Mouse (Mus musculus) embryonic facial prominence, embryonic 14.5 days (tissue): ENCODE results near the gene Fam171a2. TPM values are rescaled to one million over a fixed set of nuclear protein-coding genes. Genes with fewer than 3 reads are reported as not detected.

Source experiments
- ATAC-seq: fragments of 200-750 bp; cut with Nextera tagmentation; 2 replicates; pipeline ENCODE4 v1.8.0; 2017; ENCODE audit warnings: low read depth, moderate number of reproducible peaks, moderate TSS enrichment
- DNase-seq: peaks from one replicate; pipeline ENCODE4 v3.0.0-alpha.2; 2015; ENCODE audit warnings: low spot score
- H3K27ac ChIP-seq: fragments of 300-500 bp; sonication (generic); replicated peaks from 2 replicates; pipeline ENCODE4 v1.5.1; 2014; ENCODE audit warnings: low read depth, mild to moderate bottlenecking, low read length, moderate library complexity
- H3K27me3 ChIP-seq: fragments of 300-500 bp; sonication (generic); replicated peaks from 2 replicates; pipeline ENCODE4 v1.6.1; 2014; ENCODE audit warnings: low read length; ENCODE audit not compliant: control insufficient read depth, insufficient read depth
- H3K36me3 ChIP-seq: fragments of 300-500 bp; sonication (generic); 2 replicates; pipeline ENCODE4 v1.6.1; 2014; ENCODE audit warnings: low read length, mixed read lengths; ENCODE audit not compliant: control insufficient read depth, insufficient read depth
- H3K4me1 ChIP-seq: fragments of 300-500 bp; sonication (generic); 2 replicates; pipeline ENCODE4 v1.6.1; 2014; ENCODE audit warnings: antibody characterized with exemption, low read length; ENCODE audit not compliant: control insufficient read depth, insufficient read depth
- H3K4me2 ChIP-seq: fragments of 300-500 bp; sonication (generic); 2 replicates; pipeline ENCODE4 v1.6.1; 2014; ENCODE audit warnings: low read depth, mild to moderate bottlenecking, low read length, moderate library complexity, mixed read lengths
- H3K4me3 ChIP-seq: fragments of 300-500 bp; sonication (generic); 2 replicates; pipeline ENCODE4 v1.5.1; 2014; ENCODE audit warnings: low read depth, mild to moderate bottlenecking, low read length
- H3K9ac ChIP-seq: fragments of 300-500 bp; sonication (generic); 2 replicates; pipeline ENCODE4 v1.6.1; 2014; ENCODE audit warnings: low read depth, mild to moderate bottlenecking, low read length, moderate library complexity, mixed read lengths
- H3K9me3 ChIP-seq: fragments of 300-500 bp; sonication (generic); 2 replicates; pipeline ENCODE4 v1.6.1; 2016; ENCODE audit warnings: low read length; ENCODE audit not compliant: control insufficient read depth
- WGBS: fragments of 180-500 bp; shearing (Covaris S2); extraction: QIAGEN DNeasy Blood & Tissue Kit; methylation state at CpG from one replicate; pipeline ENCODE4 v1.1.7; 2014; 5-methylcytosine and 5-hydroxymethylcytosine counted together
- polyA plus RNA-seq: library from polyadenylated mRNA; unstranded; fragments of >200 nt; fragmentation: Nextera tagmentation; extraction: Ambion mirVana; gene quantifications from 2 replicates; pipeline ENCODE4 v1.2.1, GENCODE M21; 2014

Gene Fam171a2
- polyA plus RNA-seq, 1 experiment from 2014 or later: 10.7 TPM

- ATAC-seq (0 out of 2 replicates have a peak, but pooled peaks have one; percentile 23), DNase-seq (peak; percentile 84)
- H3K9ac ChIP-seq: no peak overlapping the region
- peak overlapping the region; percentile 53; the same call in 1 of the 2 replicates for H3K27ac ChIP-seq
- no peaks in the 10 kb centered on the region for H3K36me3 ChIP-seq
- peak overlapping the region; percentile 92 for H3K4me2 ChIP-seq
- H3K27me3 ChIP-seq: 0 out of 2 replicates have a peak, but pooled peaks cover 8% of the 10 kb centered on the region
- 11% methylated on average over 26 of the region's 26 CpGs for WGBS
- H3K4me3 ChIP-seq: no peak overlapping the region
- H3K9me3 ChIP-seq: no peaks in the 10 kb centered on the region
- H3K4me1 ChIP-seq: peaks cover 20% of the 10 kb centered on the region
Measured at GRCm38 (mm10) chr11:102465713-102466436, 18.4 kb upstream of the Fam171a2 start.

- 94% methylated on average over 6 of the region's 6 CpGs for WGBS
- Histone ChIP-seq H3K4me1 (peaks cover 20% of the 10 kb centered on the region), H3K9me3 (no peaks in the 10 kb centered on the region), H3K9ac (no peak overlapping the region), H3K4me3 (no peak overlapping the region), H3K36me3 (no peaks in the 10 kb centered on the region), H3K27ac (no peak overlapping the region), H3K27me3 (0 out of 2 replicates have a peak, but pooled peaks cover 8% of the 10 kb centered on the region), H3K4me2 (no peak overlapping the region)
- no peak for ATAC-seq
- DNase-seq: no peak
Measured at GRCm38 (mm10) chr11:102464901-102465300, 17.4 kb upstream of the Fam171a2 start.

- ATAC-seq: no peak
- DNase-seq: no peak
- Histone ChIP-seq H3K27me3 (0 out of 2 replicates have a peak, but pooled peaks cover 8% of the 10 kb centered on the region), H3K4me2 (no peak overlapping the region), H3K4me1 (peaks cover 11% of the 10 kb centered on the region), H3K27ac (no peak overlapping the region), H3K36me3 (no peaks in the 10 kb centered on the region), H3K4me3 (no peak overlapping the region), H3K9ac (no peak overlapping the region), H3K9me3 (no peaks in the 10 kb centered on the region)
- WGBS: 72% methylated on average over 3 of the region's 3 CpGs
Measured at GRCm38 (mm10) chr11:102461764-102462163, 14.3 kb upstream of the Fam171a2 start.

DNA sequence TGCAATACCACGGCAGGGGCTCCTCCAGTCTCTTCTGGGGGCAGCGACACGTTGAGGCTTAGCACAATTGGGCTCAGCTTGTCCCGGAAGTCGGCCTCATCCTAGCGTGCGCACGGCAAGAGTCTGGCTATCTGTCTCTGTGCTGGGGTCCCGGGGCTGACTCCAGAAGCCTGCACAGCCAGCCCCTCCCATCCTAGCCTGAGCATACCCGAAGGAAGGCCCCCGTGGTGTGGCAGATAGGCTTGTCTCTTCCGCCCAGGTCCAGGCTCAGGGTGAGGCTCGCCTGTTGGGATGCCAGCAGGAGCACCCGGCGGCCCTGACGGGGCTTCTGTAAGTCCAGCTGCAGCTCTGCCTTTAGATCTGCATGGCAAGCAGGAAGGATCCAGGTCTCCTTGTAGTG, 13.1 kb upstream of the Fam171a2 start:
- no peak overlapping the region for H3K4me3 ChIP-seq
- H3K27me3 ChIP-seq: 0 out of 2 replicates have a peak, but pooled peaks cover 7% of the 10 kb centered on the region
- WGBS: 48% methylated on average over 16 of the region's 16 CpGs
- no peak overlapping the region for H3K27ac ChIP-seq
- DNase-seq (no peak), ATAC-seq (no peak)
- H3K9ac ChIP-seq: no peak overlapping the region
- H3K4me1 ChIP-seq: peaks cover under 1% of the 10 kb centered on the region
- no peak overlapping the region for H3K4me2 ChIP-seq
- H3K9me3 ChIP-seq: no peaks in the 10 kb centered on the region
- H3K36me3 ChIP-seq: no peaks in the 10 kb centered on the region

DNA sequence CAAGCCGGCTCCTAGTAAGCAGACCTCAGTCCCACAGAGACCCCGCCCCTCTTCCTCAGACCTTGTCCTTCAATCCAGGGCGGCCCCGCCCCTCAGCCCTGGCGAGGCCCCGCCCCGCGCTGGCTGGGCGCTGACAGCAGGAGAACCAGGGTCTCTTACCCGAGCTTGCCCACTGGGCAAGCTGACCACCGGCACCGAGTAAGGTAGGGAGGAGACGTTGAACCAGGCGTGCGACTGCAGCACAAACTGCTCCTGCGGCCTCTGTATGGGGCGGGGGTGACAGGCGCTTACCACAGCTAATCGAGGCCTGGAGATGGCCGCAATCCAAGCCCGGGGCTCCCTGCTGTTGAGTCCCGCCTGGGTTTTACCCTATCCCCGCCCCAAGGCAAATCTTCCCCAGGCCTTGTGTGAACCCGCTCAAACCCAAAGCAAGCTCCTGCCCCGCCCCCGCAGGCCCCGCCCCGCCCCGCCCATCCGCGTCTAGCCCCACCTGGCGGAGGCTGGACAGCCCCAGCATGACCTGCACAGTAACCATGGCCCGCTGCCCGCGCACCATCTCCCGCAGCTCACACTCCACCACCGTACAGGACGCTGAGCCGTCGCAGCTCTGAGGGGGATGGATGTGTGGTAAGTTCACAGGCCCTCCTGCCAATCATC, 8.4 kb upstream of the Fam171a2 start:
- DNase-seq (peak; percentile 93), ATAC-seq (peak; percentile 90)
- H3K36me3 ChIP-seq: no peaks in the 10 kb centered on the region
- 1% methylated on average over 17 of the region's 40 CpGs for WGBS
- peak overlapping the region; percentile 62 for H3K9ac ChIP-seq
- H3K4me1 ChIP-seq: no peaks in the 10 kb centered on the region; the same call in 1 of the 2 replicates
- no peaks in the 10 kb centered on the region for H3K27me3 ChIP-seq
- 0 out of 2 replicates have a peak overlapping the region, but pooled peaks have one; percentile 8 for H3K27ac ChIP-seq
- no peaks in the 10 kb centered on the region for H3K9me3 ChIP-seq
- peak overlapping the region; percentile 93 for H3K4me2 ChIP-seq
- H3K4me3 ChIP-seq: peak overlapping the region; percentile 53

DNA sequence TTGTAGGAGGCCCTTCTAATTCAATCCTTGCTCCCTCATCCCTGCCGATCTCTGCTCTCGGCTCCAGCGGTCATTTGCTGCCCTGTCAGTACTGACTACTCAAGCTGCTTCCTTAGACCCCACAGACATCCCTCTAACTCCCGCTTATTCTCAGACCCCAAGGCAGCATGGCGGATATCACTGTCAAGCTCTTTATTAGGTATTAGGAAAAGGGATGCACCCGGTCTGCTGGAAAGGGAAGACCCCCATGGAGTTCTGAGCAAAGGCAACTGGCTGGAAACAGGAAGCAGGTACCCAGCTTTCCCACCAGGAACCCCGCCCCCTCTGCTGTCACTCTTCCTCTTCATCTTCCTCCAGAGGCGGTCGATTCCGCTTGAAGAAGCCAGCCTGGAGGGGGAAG, 5.6 kb upstream of the Fam171a2 start:
- H3K4me3 ChIP-seq: no peak overlapping the region
- no peak overlapping the region for H3K9ac ChIP-seq
- no peak overlapping the region for H3K4me2 ChIP-seq
- H3K9me3 ChIP-seq: no peaks in the 10 kb centered on the region
- DNase-seq (no peak), ATAC-seq (no peak)
- 17% methylated on average over 10 of the region's 10 CpGs for WGBS
- no peaks in the 10 kb centered on the region for H3K27me3 ChIP-seq
- H3K36me3 ChIP-seq: no peaks in the 10 kb centered on the region
- no peak overlapping the region for H3K27ac ChIP-seq
- peaks cover 7% of the 10 kb centered on the region for H3K4me1 ChIP-seq

DNA sequence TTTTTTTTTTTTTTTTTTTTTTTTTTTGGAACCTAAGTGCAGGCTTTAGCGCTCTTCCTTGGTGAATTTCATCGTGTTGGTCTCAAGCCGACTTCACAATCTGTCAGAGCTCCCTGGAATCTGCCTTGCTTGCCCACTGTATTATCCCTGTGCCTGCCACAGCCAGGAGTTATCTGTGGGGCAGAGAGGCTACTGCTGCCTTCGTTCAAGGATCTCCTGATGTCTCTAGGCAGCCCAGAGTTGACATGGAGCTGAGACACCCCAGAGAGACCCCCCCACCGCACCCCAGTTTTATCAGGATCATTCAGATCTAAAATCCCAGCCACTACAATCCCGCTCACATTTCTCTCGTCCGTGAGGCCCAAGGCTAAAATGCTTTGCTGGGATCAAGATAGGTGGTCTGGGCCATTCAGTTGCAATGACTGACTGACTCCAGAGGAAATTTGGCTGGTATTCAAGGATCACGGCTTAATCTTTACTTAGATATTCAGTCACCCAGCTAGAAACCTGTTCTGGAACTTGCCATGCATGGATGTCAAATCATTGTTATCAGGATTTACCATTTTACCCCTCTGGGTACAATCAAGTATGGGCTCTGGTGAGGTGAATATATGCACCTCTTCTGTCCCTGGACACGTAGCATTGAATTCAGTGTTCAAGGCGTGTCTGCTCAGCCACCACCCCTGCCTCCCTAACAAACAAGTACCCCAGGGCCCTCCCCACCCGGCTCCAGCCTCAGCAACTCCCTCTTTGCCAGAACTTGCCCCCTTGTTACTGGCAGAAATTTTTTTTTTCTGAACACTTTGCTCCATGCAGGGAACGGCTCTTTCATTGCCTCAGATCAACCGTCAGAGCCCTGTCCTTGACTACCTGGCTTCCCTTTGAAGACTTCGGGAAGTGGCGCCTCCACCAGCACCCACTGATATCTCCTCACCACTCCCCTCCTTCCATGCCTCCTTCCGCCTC, 1.8 kb upstream of the Fam171a2 start:
- no peaks in the 10 kb centered on the region for H3K36me3 ChIP-seq
- no peak overlapping the region for H3K4me2 ChIP-seq
- DNase-seq: peak; percentile 86
- 0 out of 2 replicates have a peak overlapping the region, but pooled peaks have one; percentile 31 for H3K9ac ChIP-seq
- 0 out of 2 replicates have a peak overlapping the region, but pooled peaks have one; percentile 8 for H3K27ac ChIP-seq
- no peaks in the 10 kb centered on the region for H3K27me3 ChIP-seq
- peaks cover 33% of the 10 kb centered on the region for H3K4me1 ChIP-seq
- WGBS: 41% methylated on average over 17 of the region's 17 CpGs
- H3K4me3 ChIP-seq: no peak overlapping the region
- no peak for ATAC-seq
- no peaks in the 10 kb centered on the region for H3K9me3 ChIP-seq

- H3K4me2 ChIP-seq: peak overlapping the region; percentile 86; the same call in 1 of the 2 replicates
- H3K27me3 ChIP-seq: no peaks in the 10 kb centered on the region
- WGBS: 9% methylated on average over 8 of the region's 8 CpGs
- peaks cover 33% of the 10 kb centered on the region for H3K4me1 ChIP-seq
- no peak overlapping the region for H3K27ac ChIP-seq
- H3K36me3 ChIP-seq: peaks cover 6% of the 10 kb centered on the region; the same call in 1 of the 2 replicates
- no peaks in the 10 kb centered on the region for H3K9me3 ChIP-seq
- DNase-seq (peak; percentile 63), ATAC-seq (no peak)
- H3K9ac ChIP-seq: no peak overlapping the region
- peak overlapping the region; percentile 0; the same call in 1 of the 2 replicates for H3K4me3 ChIP-seq
Measured at GRCm38 (mm10) chr11:102448327-102448726, 845 bp upstream of the Fam171a2 start.
